Mouse (Mus musculus) olfactory bulb, adult 2 months (tissue): ENCODE data around the gene Aox1. TPM values are rescaled to one million over a fixed set of nuclear protein-coding genes. Genes with fewer than 3 reads are reported as not detected.
"Not testable (repeated sequence)": the region's sequence is repeated elsewhere in the genome, so short reads cannot be mapped to it uniquely, and the experiment has no call there.

Source experiments
- H3K27ac ChIP-seq: fragments of 200-500 bp; 2 replicates; pipeline ENCODE4 v1.5.1; 2012; ENCODE audit warnings: low read depth, low read length; ENCODE audit not compliant: insufficient read depth
- H3K4me1 ChIP-seq: fragments of 200-500 bp; 2 replicates; pipeline ENCODE4 v1.6.1; 2012; ENCODE audit warnings: low read length; ENCODE audit not compliant: control insufficient read depth, insufficient read depth
- H3K4me3 ChIP-seq: fragments of 200-500 bp; 2 replicates; pipeline ENCODE4 v1.5.1; 2012; ENCODE audit warnings: mild to moderate bottlenecking, low read depth, low read length, moderate library complexity; ENCODE audit not compliant: insufficient read depth
- CTCF ChIP-seq: fragments of 200-500 bp; IDR thresholded peaks from 2 replicates; pipeline ENCODE4 v1.5.1; 2012; ENCODE audit warnings: low read depth, mild to moderate bottlenecking, low read length, moderate library complexity; ENCODE audit not compliant: insufficient read depth
- POLR2A ChIP-seq: fragments of 200-500 bp; IDR thresholded peaks from 2 replicates; pipeline ENCODE4 v1.6.1; 2012; ENCODE audit warnings: mild to moderate bottlenecking, low read depth, low read length, moderate library complexity; ENCODE audit not compliant: insufficient read depth
- WGBS: fragments of 180-500 bp; shearing (Covaris S2); methylation state at CpG from one replicate; pipeline ENCODE4 v1.1.7; 2018; 5-methylcytosine and 5-hydroxymethylcytosine counted together
- polyA plus RNA-seq: library from polyadenylated mRNA; stranded (reverse); fragments of >200 nt; gene quantifications from 2 replicates; pipeline ENCODE4 v1.2.4, GENCODE M21; 2012; ENCODE audit warnings: low replicate concordance; ENCODE audit not compliant: missing spikeins, insufficient read depth, insufficient read length

Aox1 gene
- polyA plus RNA-seq = not detected in 2 replicates

DNA sequence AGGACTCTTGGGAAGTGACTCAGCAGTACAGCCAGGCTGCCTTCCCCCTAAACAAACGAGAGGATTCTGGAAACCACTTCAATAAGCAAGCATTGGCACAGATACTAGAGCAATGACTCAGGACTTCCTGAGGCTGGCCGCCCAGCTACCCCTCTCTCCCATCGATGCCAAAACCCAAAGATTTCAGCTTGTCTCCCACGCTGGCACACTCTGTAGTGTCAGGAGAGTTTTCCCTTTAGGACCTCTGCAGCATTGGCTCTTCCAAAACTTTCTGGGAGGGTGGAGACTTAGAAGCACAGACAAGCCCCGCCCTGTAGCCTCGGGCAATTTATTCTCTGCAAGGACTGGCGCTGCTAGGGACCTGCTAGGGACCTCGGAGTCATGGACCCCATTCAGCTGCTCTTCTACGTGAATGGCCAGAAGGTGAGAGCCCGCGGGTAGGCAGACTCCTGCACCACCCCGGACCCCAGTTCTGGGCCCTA is at the start of gene Aox1:
TSS of gene Aox1 (plus strand) at position 296 of the 482 bp plus-strand sequence.
- peak within 1 kb of the TSS; percentile 28; the same call in 1 of the 2 replicates for H3K4me3 ChIP-seq
- no peaks in the 10 kb centered on the region; the same call in none of the 2 replicates for H3K4me1 ChIP-seq
- no peak for TF ChIP-seq CTCF
- no peak for TF ChIP-seq POLR2A
- WGBS = 14% methylated on average over 12 of the region's 12 CpGs
- H3K27ac ChIP-seq = 0 out of 2 replicates have a peak within 1 kb of the TSS, but pooled peaks have one; percentile 59

DNA sequence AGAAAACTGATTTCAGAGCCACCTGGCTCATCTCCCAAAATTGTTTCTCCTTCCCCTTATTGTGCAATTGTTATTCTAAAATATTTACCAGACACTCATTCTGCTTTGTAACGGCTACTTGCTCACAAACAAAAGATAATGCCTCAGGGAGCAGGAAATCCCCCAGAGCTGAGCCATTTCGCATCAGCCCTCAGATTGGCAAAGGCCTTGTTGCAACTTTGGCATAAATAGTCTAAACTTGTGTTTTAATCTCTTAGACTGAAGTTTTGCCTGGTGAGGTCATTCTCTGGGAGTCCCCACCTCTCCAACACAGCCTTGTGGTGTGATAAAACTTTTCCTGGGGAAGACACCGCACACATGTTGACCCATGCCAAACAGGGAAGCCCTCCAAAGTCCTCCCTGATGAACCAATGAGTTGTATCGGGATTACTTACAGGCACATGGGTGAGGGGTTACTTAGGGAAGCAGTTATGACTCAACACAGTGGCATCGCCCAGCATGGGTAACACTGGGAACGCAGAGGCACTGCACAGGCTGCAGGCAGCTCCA is 40.6 kb upstream of the Aox1 start:
- Histone ChIP-seq H3K4me1 (no peaks in the 10 kb centered on the region), H3K4me3 (no peak overlapping the region), H3K27ac (no peak overlapping the region)
- 40% methylated on average over 6 of the region's 6 CpGs for WGBS
- TF ChIP-seq CTCF (no peak), POLR2A (no peak)

DNA sequence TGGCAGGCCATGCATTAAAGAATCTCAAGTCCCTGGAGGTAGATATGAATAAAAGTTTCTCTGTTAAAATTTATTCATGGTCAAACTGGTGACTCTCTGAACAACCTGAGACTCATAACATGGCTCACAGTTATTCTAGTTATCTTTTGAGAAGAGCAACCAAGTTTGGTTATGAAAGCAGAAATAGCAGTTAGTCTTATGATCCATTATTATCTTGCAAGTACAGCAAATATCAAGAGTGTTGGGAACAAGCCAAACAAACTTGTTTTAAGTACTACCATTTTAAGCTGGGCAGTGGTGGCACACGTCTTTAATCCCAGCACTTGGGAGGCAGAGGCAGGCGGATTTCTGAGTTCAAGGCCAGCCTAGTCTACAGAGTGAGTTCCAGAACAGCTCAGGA is 38.5 kb upstream of the Aox1 start:
- H3K27ac ChIP-seq = no peak overlapping the region
- no peak for TF ChIP-seq CTCF
- TF ChIP-seq POLR2A = no peak
- no peak overlapping the region for H3K4me3 ChIP-seq
- peaks cover 3% of the 10 kb centered on the region for H3K4me1 ChIP-seq
- WGBS = 79% methylated on average over 2 of the region's 2 CpGs

DNA sequence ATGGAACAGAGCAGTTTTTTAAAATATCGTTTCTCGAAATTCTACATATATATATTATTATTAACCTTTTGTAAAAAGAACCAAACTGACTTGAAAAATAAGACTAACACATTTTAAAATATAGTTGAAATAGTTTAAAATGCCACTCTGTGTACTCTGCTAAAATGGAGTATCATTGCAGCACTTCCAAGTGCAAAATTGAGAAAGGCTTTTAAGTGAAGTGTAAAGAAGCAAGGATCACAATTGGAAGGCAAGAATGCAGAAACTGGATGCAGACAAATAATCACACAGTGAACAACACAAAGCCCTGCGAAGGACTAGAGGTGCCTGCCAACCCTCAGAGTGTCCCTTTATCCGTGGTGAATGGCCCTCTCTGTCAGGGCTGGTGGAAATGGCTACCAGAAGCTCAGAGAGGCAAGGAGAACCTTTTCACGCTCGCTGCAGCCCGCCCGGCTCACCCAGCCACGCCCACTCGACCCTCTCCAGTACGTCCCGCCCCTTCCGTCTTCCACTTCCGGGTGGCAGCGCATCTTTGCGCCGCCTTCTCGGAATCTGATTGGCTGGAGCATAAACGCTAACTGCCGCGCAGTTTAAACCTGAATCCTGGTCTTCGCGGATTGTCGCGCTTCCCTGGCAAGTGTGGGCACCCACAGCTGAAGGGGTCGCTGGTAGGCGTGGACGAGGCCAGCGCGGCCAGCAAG is 34.1 kb upstream of the Aox1 start, which contains the start of gene Sgo2a:
TSS of gene Sgo2a (plus strand) at position 540 of the 701 bp plus-strand sequence.
- no peak for TF ChIP-seq CTCF
- peak; percentile 82 for TF ChIP-seq POLR2A
- WGBS = 6% methylated on average over 30 of the region's 30 CpGs
- peak within 1 kb of the TSS; percentile 73 for H3K4me3 ChIP-seq
- H3K27ac ChIP-seq = peak within 1 kb of the TSS; percentile 74
- H3K4me1 ChIP-seq = peaks cover 7% of the 10 kb centered on the region

DNA sequence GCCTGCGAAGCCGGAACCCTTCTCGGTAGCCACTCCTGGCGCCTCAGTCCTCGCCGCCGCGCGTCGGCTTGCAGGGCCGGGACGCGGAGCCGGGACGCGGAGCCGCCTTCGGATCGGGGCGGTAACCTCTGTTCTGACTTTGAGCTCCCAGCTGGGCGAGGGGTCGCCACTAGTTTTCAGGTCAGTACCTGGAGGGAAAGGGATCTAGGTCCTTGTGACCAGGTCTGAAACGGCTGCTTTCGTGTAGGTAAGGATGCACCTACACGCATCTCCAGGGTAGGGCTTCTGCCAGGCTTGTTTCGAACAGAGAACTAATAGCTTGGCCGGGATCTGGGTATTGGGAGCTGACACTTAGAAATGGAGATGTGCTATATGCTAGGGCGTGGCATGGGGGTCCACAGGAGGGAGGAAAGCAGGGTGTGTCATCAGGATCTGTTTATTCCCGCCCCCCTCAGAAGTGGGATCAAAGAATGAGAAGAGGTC is 33.6 kb upstream of the Aox1 start:
- under 1% methylated on average over 29 of the region's 29 CpGs for WGBS
- peaks cover 7% of the 10 kb centered on the region for H3K4me1 ChIP-seq
- H3K27ac ChIP-seq = no peak overlapping the region
- TF ChIP-seq CTCF = no peak
- TF ChIP-seq POLR2A = no peak
- H3K4me3 ChIP-seq = peak overlapping the region; percentile 73

DNA sequence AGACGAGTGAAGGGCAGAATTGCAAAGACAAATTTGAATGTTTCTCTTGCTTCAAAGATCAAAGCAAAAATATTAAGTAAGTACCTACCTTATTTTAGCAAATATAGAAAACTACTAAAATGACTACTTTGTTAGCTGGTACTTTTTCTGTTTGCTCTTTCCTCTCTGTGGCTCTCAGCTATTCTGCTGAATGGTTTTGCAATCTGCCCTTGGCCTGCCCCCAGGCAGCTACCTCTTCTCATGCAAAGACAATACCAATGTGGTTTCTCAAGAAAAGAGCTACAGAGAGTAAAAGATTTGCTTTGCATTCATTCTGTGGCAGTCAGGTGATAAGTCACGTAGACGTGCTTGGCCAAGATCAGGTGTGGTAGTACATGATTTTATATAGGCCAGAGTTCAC is 31.6 kb upstream of the Aox1 start:
- Histone ChIP-seq H3K27ac (no peak overlapping the region), H3K4me1 (peaks cover 7% of the 10 kb centered on the region), H3K4me3 (no peak overlapping the region)
- 77% methylated on average over 3 of the region's 3 CpGs for WGBS
- no peak for TF ChIP-seq CTCF
- TF ChIP-seq POLR2A = no peak

DNA sequence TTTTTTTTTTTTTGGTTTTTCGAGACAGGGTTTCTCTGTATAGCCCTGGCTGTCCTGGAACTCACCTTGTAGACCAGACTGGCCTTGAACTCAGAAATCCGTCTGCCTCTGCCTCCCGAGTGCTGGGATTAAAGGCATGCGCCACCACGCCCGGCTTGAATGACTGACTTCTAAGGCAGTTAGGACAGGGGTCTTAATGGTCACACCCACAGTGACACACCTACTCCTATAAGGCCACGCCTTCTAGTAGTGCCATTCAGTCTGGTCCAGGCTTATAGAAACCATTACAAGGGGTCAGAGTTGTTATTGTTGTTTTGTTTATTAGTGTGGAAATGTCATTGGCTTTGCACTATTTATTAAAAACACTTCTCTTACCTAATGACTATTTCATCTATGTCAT is 23.3 kb upstream of the Aox1 start:
- H3K4me1 ChIP-seq, H3K4me3 ChIP-seq, H3K27ac ChIP-seq: not testable (repeated sequence)
- WGBS = 92% methylated on average over 7 of the region's 7 CpGs

DNA sequence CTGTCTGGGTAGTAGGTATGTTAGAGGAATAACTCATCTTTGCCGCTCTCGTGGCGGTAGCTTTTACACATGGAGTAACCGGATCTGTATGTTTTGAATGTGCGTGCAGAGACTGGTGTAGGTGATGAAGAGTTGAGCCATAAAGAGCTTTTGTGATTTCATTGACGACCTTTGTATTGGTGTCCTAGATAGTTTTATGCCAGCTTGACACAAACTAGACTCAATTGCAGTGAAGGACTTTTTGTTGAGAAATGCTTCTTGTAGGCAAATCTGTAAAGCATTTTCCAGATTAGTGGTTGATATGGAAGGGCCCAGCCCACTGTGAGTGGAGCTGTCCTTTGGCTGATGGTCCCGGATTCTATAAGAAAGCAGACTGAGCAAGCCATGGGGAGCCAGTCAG is 10.9 kb upstream of the Aox1 start, which contains the start of gene Kctd18:
TSS of gene Kctd18 (minus strand) at position 101 of the 400 bp plus-strand sequence.
- H3K4me3 ChIP-seq = no peak within 1 kb of the TSS
- no peaks in the 10 kb centered on the region for H3K4me1 ChIP-seq
- H3K27ac ChIP-seq = no peak within 1 kb of the TSS
- no peak for TF ChIP-seq POLR2A
- TF ChIP-seq CTCF = no peak
- WGBS = 95% methylated on average over 7 of the region's 7 CpGs

DNA sequence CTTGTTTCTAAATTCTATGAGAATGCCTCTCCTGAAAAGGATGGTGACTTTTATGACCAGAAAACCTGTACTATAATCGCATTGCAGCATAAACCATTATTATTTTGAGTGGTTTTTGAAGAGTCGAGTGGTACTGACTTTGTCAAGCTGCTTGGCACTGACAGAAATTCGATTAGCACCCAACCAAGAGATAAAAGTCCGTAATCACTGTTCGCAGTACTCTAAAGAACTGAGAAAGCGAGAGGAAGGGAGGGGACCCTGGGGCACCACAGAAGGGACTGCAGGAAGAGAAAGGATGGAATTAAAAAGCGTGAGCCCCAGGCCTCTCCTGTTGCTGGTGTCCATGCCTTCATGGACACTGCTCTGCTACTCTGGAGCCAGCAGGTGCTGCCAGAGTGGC is 2.0 kb upstream of the Aox1 start:
- TF ChIP-seq CTCF = no peak
- TF ChIP-seq POLR2A = no peak
- H3K4me3 ChIP-seq = no peak overlapping the region
- 81% methylated on average over 7 of the region's 7 CpGs for WGBS

More for the DNA sequence above, 2.0 kb upstream of the Aox1 start:
- no peaks in the 10 kb centered on the region; the same call in none of the 2 replicates for H3K4me1 ChIP-seq
- no peak overlapping the region for H3K27ac ChIP-seq
